Mouse (Mus musculus) forebrain, embryonic 10.5 days (tissue): Measurements from ENCODE around the gene Rassf3. TPM values are rescaled to one million over a fixed set of nuclear protein-coding genes. Genes with fewer than 3 reads are reported as not detected.
A peak's percentile ranks its signal among the peaks of the same experiment; 100 is the strongest.

Experiments used
- DNase-seq: peaks from one replicate; pipeline ENCODE4 v3.0.0-alpha.2; 2017; ENCODE audit warnings: low spot score; ENCODE audit errors: extremely low spot score
- H3K27ac ChIP-seq: fragments of 300-500 bp; sonication (generic); 2 replicates; pipeline ENCODE4 v1.5.1; 2016; ENCODE audit warnings: mild to moderate bottlenecking
- H3K27me3 ChIP-seq: fragments of 300-500 bp; sonication (generic); 2 replicates; pipeline ENCODE4 v1.6.1; 2016; ENCODE audit warnings: mild to moderate bottlenecking; ENCODE audit not compliant: poor library complexity, severe bottlenecking
- H3K36me3 ChIP-seq: fragments of 300-500 bp; sonication (generic); replicated peaks from 2 replicates; pipeline ENCODE4 v1.6.1; 2016; ENCODE audit warnings: mild to moderate bottlenecking, moderate library complexity
- H3K4me1 ChIP-seq: fragments of 300-500 bp; sonication (generic); 2 replicates; pipeline ENCODE4 v1.6.1; 2016
- H3K4me3 ChIP-seq: fragments of 300-500 bp; sonication (generic); 2 replicates; pipeline ENCODE4 v1.5.1; 2016; ENCODE audit warnings: mild to moderate bottlenecking, moderate library complexity
- H3K9me3 ChIP-seq: fragments of 300-500 bp; sonication (generic); 2 replicates; pipeline ENCODE4 v1.6.1; 2016; ENCODE audit warnings: mild to moderate bottlenecking, moderate library complexity
- WGBS: fragments of 180-500 bp; shearing (Covaris S2); methylation state at CpG from one replicate; pipeline ENCODE4 v1.1.7; 2016; 5-methylcytosine and 5-hydroxymethylcytosine counted together
- polyA plus RNA-seq: library from polyadenylated mRNA; unstranded; fragments of >200 nt; fragmentation: Nextera tagmentation; extraction: Ambion mirVana; gene quantifications from 2 replicates; pipeline ENCODE4 v1.2.1, GENCODE M21; 2016

Rassf3 gene
- polyA plus RNA-seq, 1 experiment from 2014 or later: 10.6 TPM

GRCm38 (mm10) chr10:121500034-121500433 is 23.9 kb upstream of the Rassf3 start:
- H3K27ac ChIP-seq: no peak overlapping the region
- DNase-seq: no peak

GRCm38 (mm10) chr10:121499063-121499462 is 22.9 kb upstream of the Rassf3 start:
- Histone ChIP-seq H3K27me3 (no peaks in the 10 kb centered on the region), H3K4me3 (no peak overlapping the region), H3K36me3 (no peaks in the 10 kb centered on the region), H3K9me3 (no peaks in the 10 kb centered on the region), H3K27ac (no peak overlapping the region), H3K4me1 (peaks cover 33% of the 10 kb centered on the region)
- WGBS: 63% methylated on average over 2 of the region's 2 CpGs
- no peak for DNase-seq

More at GRCm38 (mm10) chr10:121500034-121500433, 23.9 kb upstream of the Rassf3 start:
- no peak overlapping the region for H3K4me3 ChIP-seq
- no peaks in the 10 kb centered on the region for H3K36me3 ChIP-seq
- peaks cover 38% of the 10 kb centered on the region for H3K4me1 ChIP-seq
- H3K9me3 ChIP-seq: no peaks in the 10 kb centered on the region
- 79% methylated on average over 5 of the region's 5 CpGs for WGBS
- H3K27me3 ChIP-seq: no peaks in the 10 kb centered on the region

GRCm38 (mm10) chr10:121498481-121498904 is 22.3 kb upstream of the Rassf3 start:
- DNase-seq: no peak
- H3K27ac ChIP-seq: peak overlapping the region; percentile 65
- H3K36me3 ChIP-seq: no peaks in the 10 kb centered on the region
- H3K9me3 ChIP-seq: no peaks in the 10 kb centered on the region
- WGBS: 65% methylated on average over 8 of the region's 8 CpGs
- H3K27me3 ChIP-seq: no peaks in the 10 kb centered on the region
- H3K4me3 ChIP-seq: no peak overlapping the region
- H3K4me1 ChIP-seq: peaks cover 33% of the 10 kb centered on the region

DNA sequence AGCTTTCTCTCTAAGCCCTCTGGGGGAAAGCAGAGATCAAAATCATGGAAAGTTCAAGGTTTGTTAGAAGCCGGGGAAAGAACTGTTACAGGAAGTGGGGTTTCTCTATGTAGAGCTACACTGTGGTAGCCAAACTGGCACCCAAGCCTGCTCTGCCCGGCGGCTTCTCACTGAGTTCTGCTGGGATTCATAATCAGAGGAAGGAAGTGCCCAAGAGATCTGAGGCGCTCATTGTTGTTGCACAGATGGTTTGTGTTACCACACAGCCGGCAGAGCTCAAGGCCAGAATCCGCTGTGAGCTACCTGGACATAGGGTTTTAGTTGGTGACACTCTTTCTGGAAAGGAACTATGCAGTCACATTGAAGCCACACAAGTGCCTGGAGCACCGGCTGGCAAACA is 21.8 kb upstream of the Rassf3 start:
- Histone ChIP-seq H3K4me3 (no peak overlapping the region), H3K27me3 (no peaks in the 10 kb centered on the region), H3K4me1 (peaks cover 33% of the 10 kb centered on the region), H3K36me3 (no peaks in the 10 kb centered on the region), H3K9me3 (no peaks in the 10 kb centered on the region), H3K27ac (peak overlapping the region; percentile 65)
- DNase-seq: no peak
- WGBS: 66% methylated on average over 7 of the region's 7 CpGs

DNA sequence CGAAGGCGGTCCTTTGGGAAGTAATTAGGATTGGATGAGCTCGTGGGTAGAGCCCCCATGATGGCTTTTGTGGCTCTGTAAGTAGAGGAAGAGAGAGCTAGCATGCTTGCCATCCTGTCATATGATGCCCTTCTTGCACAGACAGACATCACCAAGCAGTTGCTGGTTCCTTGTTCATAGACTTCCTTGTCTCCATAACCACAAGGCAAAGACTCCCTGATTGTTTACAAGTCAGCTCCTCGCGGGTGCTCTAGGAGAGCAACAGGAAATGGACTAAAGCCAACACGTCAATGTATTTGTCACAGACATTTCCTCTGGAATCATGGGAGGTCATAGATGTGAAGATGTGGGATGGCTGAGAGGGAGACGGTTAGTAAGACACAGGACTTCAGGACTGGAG is 20.5 kb upstream of the Rassf3 start:
- H3K4me1 ChIP-seq: peaks cover 33% of the 10 kb centered on the region
- no peaks in the 10 kb centered on the region for H3K27me3 ChIP-seq
- peak overlapping the region; percentile 16; the same call in 1 of the 2 replicates for H3K27ac ChIP-seq
- no peak for DNase-seq
- 84% methylated on average over 7 of the region's 7 CpGs for WGBS
- H3K36me3 ChIP-seq: no peaks in the 10 kb centered on the region
- no peak overlapping the region for H3K4me3 ChIP-seq
- no peaks in the 10 kb centered on the region for H3K9me3 ChIP-seq

- H3K4me3 ChIP-seq: no peak overlapping the region
- WGBS: 76% methylated on average over 2 of the region's 2 CpGs
- H3K36me3 ChIP-seq: no peaks in the 10 kb centered on the region
- H3K4me1 ChIP-seq: peaks cover 18% of the 10 kb centered on the region
- no peaks in the 10 kb centered on the region for H3K27me3 ChIP-seq
- H3K9me3 ChIP-seq: no peaks in the 10 kb centered on the region
- no peak for DNase-seq
- no peak overlapping the region for H3K27ac ChIP-seq
These were observed 17.9 kb upstream of the Rassf3 start for GRCm38 (mm10) chr10:121494163-121494425.

- WGBS: 86% methylated on average over 9 of the region's 9 CpGs
- Histone ChIP-seq H3K27me3 (no peaks in the 10 kb centered on the region), H3K4me3 (no peak overlapping the region)
These were observed 17.4 kb upstream of the Rassf3 start for GRCm38 (mm10) chr10:121493374-121494162.

DNA sequence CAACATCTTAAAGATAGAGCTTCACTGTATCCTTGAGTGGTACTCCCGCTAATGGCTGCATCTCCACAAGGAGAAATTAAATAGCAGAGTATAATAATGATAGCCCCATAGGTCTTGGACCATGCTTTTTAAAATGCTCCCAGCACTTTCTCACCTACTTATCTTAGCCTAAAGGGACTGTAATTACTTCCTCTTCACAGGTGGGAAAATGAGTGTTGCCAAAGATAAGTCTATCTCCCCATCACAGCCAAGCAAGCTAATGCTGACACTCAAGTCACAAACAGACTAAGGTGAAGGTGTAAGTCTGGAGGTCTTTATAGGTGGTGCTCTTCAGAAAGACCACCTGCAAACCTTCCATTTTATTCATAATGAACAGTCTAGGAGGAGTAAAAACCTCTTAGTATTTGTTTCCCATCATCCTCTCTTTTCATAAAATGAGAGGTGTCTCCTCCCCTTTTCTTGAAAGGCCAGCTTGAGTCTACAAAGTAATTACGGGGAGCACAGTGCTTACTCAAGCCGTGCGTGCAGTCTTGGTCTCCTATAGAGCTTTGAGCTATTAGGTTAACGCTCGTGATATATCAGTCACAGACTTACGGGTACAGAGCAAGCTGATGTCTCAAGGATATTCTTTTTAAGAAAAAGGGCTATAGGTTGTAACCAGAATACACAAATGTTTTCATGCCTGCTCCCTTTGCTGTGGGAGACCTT is 16.6 kb upstream of the Rassf3 start:
- WGBS: 88% methylated on average over 7 of the region's 7 CpGs
- H3K27ac ChIP-seq: no peak overlapping the region
- DNase-seq: no peak
- H3K36me3 ChIP-seq: no peaks in the 10 kb centered on the region
- no peaks in the 10 kb centered on the region for H3K27me3 ChIP-seq
- no peak overlapping the region for H3K4me3 ChIP-seq
- peaks cover 5% of the 10 kb centered on the region for H3K4me1 ChIP-seq
- no peaks in the 10 kb centered on the region for H3K9me3 ChIP-seq

More at GRCm38 (mm10) chr10:121493374-121494162, 17.4 kb upstream of the Rassf3 start:
- H3K27ac ChIP-seq: no peak overlapping the region
- peaks cover 13% of the 10 kb centered on the region for H3K4me1 ChIP-seq
- no peak for DNase-seq
- H3K36me3 ChIP-seq: no peaks in the 10 kb centered on the region
- no peaks in the 10 kb centered on the region for H3K9me3 ChIP-seq

GRCm38 (mm10) chr10:121489941-121490340 is 13.8 kb upstream of the Rassf3 start:
- Histone ChIP-seq H3K27me3 (no peaks in the 10 kb centered on the region), H3K36me3 (no peaks in the 10 kb centered on the region), H3K9me3 (no peaks in the 10 kb centered on the region), H3K4me1 (no peaks in the 10 kb centered on the region), H3K27ac (no peak overlapping the region), H3K4me3 (no peak overlapping the region)
- DNase-seq: no peak
- WGBS: 94% methylated on average over 6 of the region's 6 CpGs

- DNase-seq: no peak
- no peak overlapping the region for H3K4me3 ChIP-seq
- H3K4me1 ChIP-seq: no peaks in the 10 kb centered on the region
These were observed 12.6 kb upstream of the Rassf3 start for GRCm38 (mm10) chr10:121488623-121489299.

GRCm38 (mm10) chr10:121487716-121488115 is 11.6 kb upstream of the Rassf3 start:
- H3K4me3 ChIP-seq: no peak overlapping the region
- 80% methylated on average over 4 of the region's 4 CpGs for WGBS
- no peak overlapping the region for H3K27ac ChIP-seq
- no peaks in the 10 kb centered on the region for H3K36me3 ChIP-seq
- no peak for DNase-seq
- no peaks in the 10 kb centered on the region for H3K27me3 ChIP-seq
- H3K9me3 ChIP-seq: no peaks in the 10 kb centered on the region
- no peaks in the 10 kb centered on the region for H3K4me1 ChIP-seq

More at GRCm38 (mm10) chr10:121488623-121489299, 12.6 kb upstream of the Rassf3 start:
- no peaks in the 10 kb centered on the region for H3K9me3 ChIP-seq
- H3K36me3 ChIP-seq: no peaks in the 10 kb centered on the region
- no peak overlapping the region for H3K27ac ChIP-seq
- WGBS: 93% methylated on average over 14 of the region's 14 CpGs
- H3K27me3 ChIP-seq: no peaks in the 10 kb centered on the region

- H3K4me1 ChIP-seq: no peaks in the 10 kb centered on the region
- DNase-seq: no peak
- no peaks in the 10 kb centered on the region for H3K36me3 ChIP-seq
- no peaks in the 10 kb centered on the region for H3K9me3 ChIP-seq
- 93% methylated on average over 9 of the region's 9 CpGs for WGBS
- H3K27me3 ChIP-seq: no peaks in the 10 kb centered on the region
- H3K27ac ChIP-seq: no peak overlapping the region
- no peak overlapping the region for H3K4me3 ChIP-seq
These were observed 10.2 kb upstream of the Rassf3 start for GRCm38 (mm10) chr10:121486350-121486749.

GRCm38 (mm10) chr10:121483364-121483763 is 7.2 kb upstream of the Rassf3 start:
- H3K27ac ChIP-seq: no peak overlapping the region
- no peak for DNase-seq
- no peaks in the 10 kb centered on the region for H3K4me1 ChIP-seq
- H3K4me3 ChIP-seq: no peak overlapping the region
- H3K36me3 ChIP-seq: no peaks in the 10 kb centered on the region
- no peaks in the 10 kb centered on the region for H3K9me3 ChIP-seq
- WGBS: 92% methylated on average over 1 of the region's 1 CpGs
- no peaks in the 10 kb centered on the region for H3K27me3 ChIP-seq
